Mouse (Mus musculus): ENCODE measurements around the gene Bcas2. TPM values are rescaled to one million over a fixed set of nuclear protein-coding genes. Genes with fewer than 3 reads are reported as not detected.
"Not testable (repeated sequence)": the region's sequence is repeated elsewhere in the genome, so short reads cannot be mapped to it uniquely, and the experiment has no call there.

Bcas2 gene
- total RNA-seq, 2 experiments from 2014 or later: 53.5 to 55.6 TPM

- no peak for DNase-seq
These were observed 12.1 kb upstream of the Bcas2 start for GRCm38 (mm10) chr3:103159232-103159900.

GRCm38 (mm10) chr3:103169771-103170170 lies 1.7 kb upstream of the Bcas2 start:
- DNase-seq: peak; percentile 86

DNA sequence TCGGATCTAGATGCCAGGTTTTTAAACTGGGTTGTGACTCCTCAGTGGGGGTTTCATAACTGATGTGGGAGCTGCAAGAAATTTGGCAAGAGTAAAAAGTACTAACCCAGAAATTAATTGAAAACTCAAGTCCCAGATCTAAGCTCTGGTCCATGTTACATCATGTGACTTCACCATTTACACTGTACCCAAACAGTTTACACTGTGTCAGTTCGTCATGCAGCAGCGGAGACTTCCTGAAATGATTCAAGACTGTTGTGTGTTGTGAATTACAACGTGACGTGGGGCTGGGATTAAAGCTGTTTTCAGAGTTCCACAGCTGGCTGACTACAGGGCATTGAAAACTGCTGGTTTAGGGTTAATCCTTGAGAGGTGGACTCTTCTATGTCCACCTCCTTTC lies 1.2 kb downstream of the Bcas2 start:
- no peak for DNase-seq

DNA sequence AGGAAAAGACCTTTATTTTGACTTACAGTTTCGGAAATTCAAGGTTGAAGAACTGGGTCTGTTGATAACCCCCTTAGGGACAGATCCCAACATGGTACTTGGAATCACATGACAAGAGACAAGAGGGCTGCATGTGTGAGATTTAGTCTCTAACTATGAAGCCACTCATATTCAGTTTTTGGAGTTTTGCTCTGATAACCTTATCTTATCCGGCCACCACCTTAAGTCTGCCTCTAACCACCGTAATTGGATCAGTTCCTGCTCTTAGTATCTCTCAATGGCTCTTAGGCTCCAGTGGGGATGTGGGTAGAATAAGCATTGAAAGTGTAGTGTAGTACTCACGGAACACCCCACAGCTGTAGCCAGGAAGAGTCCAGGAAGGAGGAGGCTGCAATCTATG lies 5.3 kb downstream of the Bcas2 start:
- DNase-seq: no peak

- no peak for DNase-seq
These were observed 8.1 kb downstream of the Bcas2 start for GRCm38 (mm10) chr3:103179527-103179926.

- DNase-seq: no peak
These were observed 9.7 kb downstream of the Bcas2 start for GRCm38 (mm10) chr3:103181171-103181570.

DNA sequence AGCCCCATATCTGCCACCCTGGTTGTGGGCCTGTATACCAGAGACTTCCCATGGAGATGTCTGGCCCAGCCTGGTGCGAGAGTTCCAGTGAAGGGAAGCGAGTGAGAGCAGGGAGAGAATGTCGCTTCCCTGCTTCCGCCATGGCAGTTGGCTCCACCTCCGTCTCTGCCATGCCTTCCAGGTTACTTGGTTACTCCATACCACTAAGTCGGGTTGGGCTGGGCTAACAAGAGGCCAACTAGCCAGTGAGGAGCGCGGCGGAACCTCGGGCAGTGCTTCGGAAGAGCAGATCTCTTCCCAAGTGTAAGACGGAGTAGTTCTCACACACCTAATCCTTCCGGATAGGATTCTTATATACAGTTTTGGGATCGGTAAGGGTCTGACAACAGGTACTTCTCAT lies 11.4 kb downstream of the Bcas2 start:
- DNase-seq: no peak

DNA sequence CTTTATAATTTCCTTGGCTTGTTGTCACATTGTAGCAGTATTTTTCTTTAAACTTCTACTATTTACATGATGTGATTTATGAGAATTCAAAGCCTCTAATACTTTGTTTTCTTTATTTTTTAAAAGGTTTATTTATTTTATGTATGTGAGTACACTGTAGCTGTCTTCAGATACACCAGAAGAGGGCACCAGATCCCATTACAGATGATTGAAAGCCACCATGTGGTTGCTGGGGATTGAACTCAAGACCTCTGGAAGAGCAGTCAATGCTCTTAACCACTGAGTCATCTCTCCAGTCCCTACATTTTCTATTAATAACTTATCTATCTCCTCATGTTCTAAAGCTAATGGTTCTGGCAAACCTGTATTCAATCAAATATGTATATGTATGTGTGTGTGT lies 13.0 kb downstream of the Bcas2 start:
- DNase-seq: not testable (repeated sequence)

- no peak for DNase-seq
These were observed 17.0 kb downstream of the Bcas2 start for GRCm38 (mm10) chr3:103188451-103188850.

GRCm38 (mm10) chr3:103188856-103189255 lies 17.4 kb downstream of the Bcas2 start:
- DNase-seq: no peak

DNA sequence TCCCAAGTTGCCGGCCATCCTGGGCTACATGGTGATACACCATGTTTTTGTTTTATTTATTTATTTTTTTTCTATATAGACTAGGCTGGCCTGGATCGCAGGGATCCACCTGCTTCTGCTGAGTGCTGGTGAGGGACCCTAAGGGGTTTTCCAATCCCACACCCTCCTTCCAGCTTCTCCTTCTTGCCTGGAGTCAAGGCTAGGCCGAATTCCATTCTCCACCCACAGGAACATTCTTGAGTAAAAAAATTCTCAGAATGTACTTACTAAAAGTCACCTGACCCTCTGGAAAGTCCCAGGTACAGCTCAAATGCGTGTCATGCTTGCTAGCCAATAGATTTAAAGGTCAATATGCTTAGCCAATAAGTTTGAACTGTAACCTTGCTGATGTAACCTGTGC lies 20.7 kb downstream of the Bcas2 start:
- DNase-seq: no peak

DNA sequence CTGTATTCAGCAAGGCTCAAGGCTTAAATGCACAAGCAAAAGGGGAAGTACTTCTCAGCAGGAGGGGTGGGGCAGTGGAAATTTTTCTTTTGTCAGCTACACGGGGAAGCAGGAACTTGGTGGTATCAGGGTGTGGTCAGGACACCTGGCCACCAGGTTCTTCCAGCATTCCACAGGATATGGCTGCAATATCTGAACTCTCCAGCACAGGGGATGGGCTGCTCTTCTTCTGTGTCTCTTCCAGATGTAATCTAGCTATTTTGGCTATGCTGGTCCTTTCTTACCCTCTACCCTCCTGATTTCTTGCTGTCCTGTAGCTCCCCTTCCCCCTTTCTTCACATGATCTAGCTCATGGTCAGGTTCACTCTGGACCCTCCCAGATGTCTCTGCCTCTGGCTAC lies 21.7 kb downstream of the Bcas2 start:
- DNase-seq: no peak

DNA sequence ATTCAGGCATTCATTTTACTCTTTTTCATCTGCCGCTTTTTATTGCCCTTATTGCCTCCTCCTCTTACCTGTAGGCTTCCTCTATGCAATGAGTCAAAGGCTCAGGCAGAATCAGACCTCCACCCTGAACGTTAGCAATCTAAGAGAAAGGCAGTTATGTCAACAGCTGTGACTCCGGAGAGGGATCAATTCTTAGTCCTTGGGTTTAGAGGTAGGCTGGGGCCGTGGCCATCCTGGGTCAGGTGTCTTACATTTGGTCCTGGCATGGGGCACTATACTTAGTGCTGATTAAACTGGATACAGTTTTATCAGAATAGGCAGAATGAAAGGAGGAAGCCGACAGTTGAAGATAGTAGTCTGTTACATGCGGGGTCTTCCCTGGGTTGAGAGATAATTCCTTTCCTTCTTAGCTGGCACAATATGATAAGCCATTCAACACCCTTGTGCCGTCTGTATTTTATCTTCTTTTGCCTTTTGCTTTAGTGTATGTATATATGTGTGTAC lies 24.9 kb downstream of the Bcas2 start:
- no peak for DNase-seq

DNA sequence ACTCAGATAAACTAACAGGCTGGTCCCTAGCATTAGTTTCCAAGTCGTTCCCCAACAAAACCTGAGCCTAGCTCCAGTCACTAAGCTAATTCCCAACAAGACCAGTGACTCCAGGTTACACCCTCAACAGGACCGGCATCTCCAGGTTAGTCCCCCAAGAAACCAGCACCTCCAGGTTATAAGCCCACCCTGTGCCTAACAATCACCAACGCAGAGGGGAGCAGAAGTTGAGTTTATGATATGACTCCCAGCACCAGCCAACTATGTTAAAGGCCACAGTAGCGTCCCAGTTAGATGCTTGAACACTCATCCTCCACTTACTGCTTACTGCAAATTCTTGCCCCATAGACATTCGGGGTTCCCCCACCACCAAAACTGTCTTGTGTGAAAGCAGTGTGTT lies 27.9 kb downstream of the Bcas2 start:
- no peak for DNase-seq

- DNase-seq: not testable (repeated sequence)
These were observed 29.6 kb downstream of the Bcas2 start for GRCm38 (mm10) chr3:103201105-103201504.

- DNase-seq: no peak
These were observed 32.1 kb downstream of the Bcas2 start for GRCm38 (mm10) chr3:103203554-103203953.

DNA sequence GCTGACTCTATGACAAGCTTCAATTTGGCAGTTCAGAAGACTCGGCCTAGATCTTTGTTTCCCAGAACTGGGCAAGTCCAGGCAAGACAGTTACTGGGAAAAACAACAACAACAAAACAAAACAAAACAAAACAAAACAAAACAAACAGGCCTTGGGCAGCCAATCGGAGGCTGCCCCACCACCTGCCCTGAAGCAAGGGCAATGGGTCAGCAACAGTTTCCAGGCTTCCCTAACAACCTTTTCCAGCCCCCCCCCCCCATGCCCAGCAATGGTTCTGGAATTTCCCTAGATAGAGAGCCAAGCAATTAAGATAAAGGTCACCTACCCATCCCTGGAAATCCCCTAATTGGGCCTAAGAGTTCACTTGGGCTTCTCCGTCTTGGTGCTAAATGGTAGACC lies 33.0 kb downstream of the Bcas2 start:
- no peak for DNase-seq

- DNase-seq: no peak
These were observed 34.9 kb downstream of the Bcas2 start for GRCm38 (mm10) chr3:103206393-103206792.

- DNase-seq: no peak
These were observed 36.3 kb downstream of the Bcas2 start for GRCm38 (mm10) chr3:103207749-103208148.

GRCm38 (mm10) chr3:103208237-103208636 lies 36.8 kb downstream of the Bcas2 start:
- DNase-seq: no peak

GRCm38 (mm10) chr3:103211101-103211500 lies 39.6 kb downstream of the Bcas2 start:
- DNase-seq: no peak

- DNase-seq: no peak
These were observed 40.7 kb downstream of the Bcas2 start for GRCm38 (mm10) chr3:103212142-103212541.

DNA sequence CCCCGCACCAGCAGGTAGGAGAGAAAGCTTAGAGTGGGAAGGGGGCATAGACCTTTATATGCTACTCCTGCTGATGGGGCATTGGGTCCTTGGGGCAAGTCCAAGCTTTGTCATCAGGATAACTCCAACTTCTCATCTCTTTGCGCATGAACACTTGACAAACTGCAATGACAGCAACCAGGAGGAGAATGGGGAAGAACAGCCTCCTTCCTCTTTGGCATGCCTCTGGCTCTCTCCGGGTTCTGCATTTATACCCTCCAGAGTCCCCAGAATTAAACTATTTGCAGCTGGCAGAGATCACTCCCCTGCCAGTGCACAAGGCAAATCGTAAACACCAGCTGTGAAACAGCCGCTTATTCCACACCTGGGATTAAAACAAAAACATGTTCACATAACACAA lies 42.1 kb downstream of the Bcas2 start:
- DNase-seq: no peak

GRCm38 (mm10) chr3:103214593-103215285 lies 43.3 kb downstream of the Bcas2 start:
- no peak for DNase-seq

All from gastrocnemius, postnatal 10 days (tissue).